Mouse (Mus musculus): ENCODE data around the gene Ddx41. TPM values are rescaled to one million over a fixed set of nuclear protein-coding genes. Genes with fewer than 3 reads are reported as not detected.

Gene Ddx41
- polyA plus RNA-seq, 1 experiment from 2014 or later, result 67.6 TPM

GRCm38 (mm10) chr13:55549061-55549460, 12.6 kb upstream of the Ddx41 start:
- no peak for ATAC-seq (ENCODE audit: insufficient number of reproducible peaks, insufficient read depth, low FRiP score, low read depth)
- H3K36me3 ChIP-seq (ENCODE audit: control insufficient read depth, insufficient read depth, low read length), result peaks cover 74% of the 10 kb centered on the region
- H3K27me3 ChIP-seq (ENCODE audit: control insufficient read depth, insufficient read depth, low read length), result no peaks in the 10 kb centered on the region
- H3K4me1 ChIP-seq (ENCODE audit: control insufficient read depth, insufficient read depth, low read length), result no peaks in the 10 kb centered on the region
- H3K27ac ChIP-seq (ENCODE audit: low read length), result no peak overlapping the region
- no peaks in the 10 kb centered on the region for H3K9me3 ChIP-seq (ENCODE audit: control insufficient read depth, low read depth, low read length)
- no peak overlapping the region for H3K4me2 ChIP-seq (replicated peaks; ENCODE audit: low read depth, low read length)
- no peak overlapping the region for H3K4me3 ChIP-seq (ENCODE audit: low read depth, low read length)
- 93% methylated on average over 15 of the region's 15 CpGs for WGBS
- H3K9ac ChIP-seq (replicated peaks; ENCODE audit: low read depth, low read length), result no peak overlapping the region

GRCm38 (mm10) chr13:55548426-55548825, 12.0 kb upstream of the Ddx41 start:
- H3K36me3 ChIP-seq (ENCODE audit: control insufficient read depth, insufficient read depth, low read length), result peaks cover 77% of the 10 kb centered on the region
- H3K4me2 ChIP-seq (replicated peaks; ENCODE audit: low read depth, low read length), result no peak overlapping the region
- H3K9me3 ChIP-seq (ENCODE audit: control insufficient read depth, low read depth, low read length), result no peaks in the 10 kb centered on the region
- no peak overlapping the region for H3K9ac ChIP-seq (replicated peaks; ENCODE audit: low read depth, low read length)
- no peak for ATAC-seq (ENCODE audit: insufficient number of reproducible peaks, insufficient read depth, low FRiP score, low read depth)
- H3K27me3 ChIP-seq (ENCODE audit: control insufficient read depth, insufficient read depth, low read length), result no peaks in the 10 kb centered on the region
- H3K4me3 ChIP-seq (ENCODE audit: low read depth, low read length), result no peak overlapping the region
- WGBS, result 85% methylated on average over 5 of the region's 5 CpGs
- no peaks in the 10 kb centered on the region for H3K4me1 ChIP-seq (ENCODE audit: control insufficient read depth, insufficient read depth, low read length)
- H3K27ac ChIP-seq (ENCODE audit: low read length), result no peak overlapping the region

GRCm38 (mm10) chr13:55547916-55548315, 11.5 kb upstream of the Ddx41 start:
- WGBS, result 86% methylated on average over 2 of the region's 2 CpGs
- H3K27me3 ChIP-seq (ENCODE audit: control insufficient read depth, insufficient read depth, low read length), result no peaks in the 10 kb centered on the region
- no peak overlapping the region for H3K4me3 ChIP-seq (ENCODE audit: low read depth, low read length)
- H3K4me1 ChIP-seq (ENCODE audit: control insufficient read depth, insufficient read depth, low read length), result no peaks in the 10 kb centered on the region
- peaks cover 81% of the 10 kb centered on the region for H3K36me3 ChIP-seq (ENCODE audit: control insufficient read depth, insufficient read depth, low read length)
- no peak overlapping the region for H3K4me2 ChIP-seq (replicated peaks; ENCODE audit: low read depth, low read length)
- no peak overlapping the region for H3K27ac ChIP-seq (ENCODE audit: low read length)
- no peak for ATAC-seq (ENCODE audit: insufficient number of reproducible peaks, insufficient read depth, low FRiP score, low read depth)
- H3K9ac ChIP-seq (replicated peaks; ENCODE audit: low read depth, low read length), result no peak overlapping the region
- no peaks in the 10 kb centered on the region for H3K9me3 ChIP-seq (ENCODE audit: control insufficient read depth, low read depth, low read length)

DNA sequence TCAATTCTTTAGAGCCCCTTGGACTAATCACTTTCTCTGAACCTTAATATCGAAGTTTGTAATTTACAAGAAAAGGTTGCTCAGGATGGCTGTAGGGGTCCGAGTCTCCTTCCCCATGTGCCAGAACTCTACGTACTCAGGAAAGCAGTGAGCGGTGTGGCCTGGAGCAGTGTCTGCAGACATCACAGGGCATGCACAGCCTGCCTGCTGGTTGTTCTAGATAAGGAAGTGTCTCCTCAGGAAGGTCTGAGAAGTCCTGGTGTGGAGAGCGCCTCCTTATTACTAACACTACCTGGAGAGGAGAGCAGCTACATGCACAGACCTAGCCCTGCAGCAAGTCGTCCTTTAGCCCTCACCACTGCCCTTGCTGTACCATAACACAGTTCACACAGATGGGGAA, 8.3 kb upstream of the Ddx41 start:
- H3K9me3 ChIP-seq (ENCODE audit: control insufficient read depth, low read depth, low read length), result no peaks in the 10 kb centered on the region
- ATAC-seq (ENCODE audit: insufficient number of reproducible peaks, insufficient read depth, low FRiP score, low read depth), result no peak
- no peaks in the 10 kb centered on the region for H3K27me3 ChIP-seq (ENCODE audit: control insufficient read depth, insufficient read depth, low read length)
- H3K36me3 ChIP-seq (ENCODE audit: control insufficient read depth, insufficient read depth, low read length), result peaks cover 85% of the 10 kb centered on the region
- H3K4me2 ChIP-seq (replicated peaks; ENCODE audit: low read depth, low read length), result no peak overlapping the region
- no peak overlapping the region for H3K27ac ChIP-seq (ENCODE audit: low read length)
- H3K4me3 ChIP-seq (ENCODE audit: low read depth, low read length), result no peak overlapping the region
- WGBS, result 89% methylated on average over 6 of the region's 6 CpGs
- H3K4me1 ChIP-seq (ENCODE audit: control insufficient read depth, insufficient read depth, low read length), result no peaks in the 10 kb centered on the region
- no peak overlapping the region for H3K9ac ChIP-seq (replicated peaks; ENCODE audit: low read depth, low read length)

DNA sequence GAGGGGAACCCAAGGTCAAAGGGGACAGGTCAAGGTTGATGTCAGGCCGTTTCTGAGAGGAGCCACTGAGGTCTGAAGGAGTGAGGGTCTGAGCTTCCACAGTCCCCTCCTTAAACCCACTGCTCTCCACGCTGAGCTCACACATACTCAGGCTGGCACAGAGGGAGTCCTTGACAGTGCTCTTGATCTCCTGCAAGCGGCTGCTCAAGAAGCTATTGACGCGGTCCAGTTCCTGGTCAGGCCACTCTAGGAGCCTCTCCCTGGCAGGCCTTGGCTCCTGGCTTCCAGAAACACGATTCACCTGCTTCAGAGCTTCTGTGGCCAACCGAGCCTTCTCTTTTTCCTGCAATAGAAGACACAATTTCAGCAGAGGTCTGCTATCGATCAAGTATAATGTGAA, 7.0 kb upstream of the Ddx41 start:
- Histone ChIP-seq H3K9me3 (ENCODE audit: control insufficient read depth, low read depth, low read length) (no peaks in the 10 kb centered on the region), H3K27ac (ENCODE audit: low read length) (no peak overlapping the region)

DNA sequence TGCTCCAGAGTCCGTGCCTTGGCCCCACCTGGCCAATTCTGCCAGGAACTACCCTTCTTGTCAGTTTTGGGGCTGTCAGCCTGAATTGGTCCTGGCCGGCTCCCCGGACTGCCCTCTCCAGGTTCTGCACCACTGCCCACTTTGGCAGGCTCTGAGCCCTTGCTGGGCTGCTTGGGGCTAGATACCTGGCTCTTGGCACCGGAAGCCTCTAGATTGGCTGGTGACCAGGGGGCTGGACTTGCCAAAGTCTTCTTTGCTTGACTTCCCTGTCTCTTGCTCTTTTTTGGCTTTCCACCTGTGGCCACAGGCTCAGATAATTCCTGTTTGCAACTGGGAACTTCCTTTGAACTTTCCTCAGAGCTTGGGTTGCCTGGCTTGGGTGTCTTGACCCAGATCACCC, 6.4 kb upstream of the Ddx41 start:
- Histone ChIP-seq H3K27ac (ENCODE audit: low read length) (no peak overlapping the region), H3K4me1 (ENCODE audit: control insufficient read depth, insufficient read depth, low read length) (no peaks in the 10 kb centered on the region), H3K4me3 (ENCODE audit: low read depth, low read length) (no peak overlapping the region), H3K9ac (replicated peaks; ENCODE audit: low read depth, low read length) (no peak overlapping the region), H3K36me3 (ENCODE audit: control insufficient read depth, insufficient read depth, low read length) (peaks cover 90% of the 10 kb centered on the region), H3K9me3 (ENCODE audit: control insufficient read depth, low read depth, low read length) (no peaks in the 10 kb centered on the region), H3K27me3 (ENCODE audit: control insufficient read depth, insufficient read depth, low read length) (no peaks in the 10 kb centered on the region), H3K4me2 (replicated peaks; ENCODE audit: low read depth, low read length) (no peak overlapping the region)
- no peak for ATAC-seq (ENCODE audit: insufficient number of reproducible peaks, insufficient read depth, low FRiP score, low read depth)
- 99% methylated on average over 4 of the region's 4 CpGs for WGBS

More for the DNA sequence above, 7.0 kb upstream of the Ddx41 start:
- Histone ChIP-seq H3K4me1 (ENCODE audit: control insufficient read depth, insufficient read depth, low read length) (no peaks in the 10 kb centered on the region), H3K4me2 (replicated peaks; ENCODE audit: low read depth, low read length) (no peak overlapping the region), H3K9ac (replicated peaks; ENCODE audit: low read depth, low read length) (no peak overlapping the region), H3K27me3 (ENCODE audit: control insufficient read depth, insufficient read depth, low read length) (no peaks in the 10 kb centered on the region), H3K36me3 (ENCODE audit: control insufficient read depth, insufficient read depth, low read length) (peaks cover 92% of the 10 kb centered on the region), H3K4me3 (ENCODE audit: low read depth, low read length) (no peak overlapping the region)
- ATAC-seq (ENCODE audit: insufficient number of reproducible peaks, insufficient read depth, low FRiP score, low read depth), result no peak
- 87% methylated on average over 8 of the region's 8 CpGs for WGBS

DNA sequence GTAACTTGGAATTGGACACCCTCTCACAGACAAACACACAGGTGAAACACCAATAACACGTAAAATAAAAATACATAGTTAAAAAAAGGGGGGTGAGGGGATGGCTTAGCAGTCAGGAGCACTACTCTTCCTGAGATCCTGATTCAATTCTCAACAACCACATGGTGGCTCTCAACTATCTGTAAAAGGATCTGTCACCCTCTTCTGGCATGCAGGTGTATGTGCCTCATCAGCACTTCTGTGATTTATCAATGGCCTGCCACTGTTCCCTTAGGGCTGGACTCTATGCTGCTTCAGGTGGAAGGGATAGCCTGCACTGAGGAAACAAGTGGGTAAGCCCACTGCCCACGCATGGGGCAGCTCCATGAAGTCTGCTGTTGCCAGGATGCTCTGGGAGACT, 4.5 kb upstream of the Ddx41 start:
- ATAC-seq (ENCODE audit: insufficient number of reproducible peaks, insufficient read depth, low FRiP score, low read depth), result no peak
- WGBS, result 84% methylated on average over 2 of the region's 2 CpGs
- Histone ChIP-seq H3K36me3 (ENCODE audit: control insufficient read depth, insufficient read depth, low read length) (peaks cover 73% of the 10 kb centered on the region), H3K9me3 (ENCODE audit: control insufficient read depth, low read depth, low read length) (no peaks in the 10 kb centered on the region), H3K4me2 (replicated peaks; ENCODE audit: low read depth, low read length) (no peak overlapping the region), H3K9ac (replicated peaks; ENCODE audit: low read depth, low read length) (no peak overlapping the region), H3K27ac (ENCODE audit: low read length) (no peak overlapping the region), H3K4me3 (ENCODE audit: low read depth, low read length) (no peak overlapping the region), H3K27me3 (ENCODE audit: control insufficient read depth, insufficient read depth, low read length) (no peaks in the 10 kb centered on the region), H3K4me1 (ENCODE audit: control insufficient read depth, insufficient read depth, low read length) (peaks cover 3% of the 10 kb centered on the region; the same call in 1 of the 2 replicates)

DNA sequence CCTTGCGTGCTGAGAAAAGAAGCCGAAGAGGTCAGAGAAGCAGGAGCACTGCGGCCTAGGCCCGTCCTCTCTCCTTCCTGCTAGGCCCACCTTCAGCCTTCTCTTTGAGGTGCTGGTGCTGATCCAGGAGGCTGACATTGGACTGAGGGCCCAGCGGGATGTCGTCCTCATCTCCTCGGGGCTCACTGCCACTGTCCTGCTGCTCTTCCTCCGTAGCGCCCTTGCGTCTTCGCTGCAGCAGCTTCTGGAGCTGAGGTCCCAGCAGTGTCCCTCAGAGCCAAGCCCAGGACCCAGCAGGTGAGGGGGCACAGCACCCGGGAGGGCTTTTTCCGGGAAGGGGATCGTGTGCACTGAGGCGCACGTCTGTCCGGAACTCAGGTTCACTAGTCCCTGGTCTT, 663 bp downstream of the Ddx41 start:
- Histone ChIP-seq H3K27ac (ENCODE audit: low read length) (no peak overlapping the region), H3K9me3 (ENCODE audit: control insufficient read depth, low read depth, low read length) (no peaks in the 10 kb centered on the region), H3K9ac (replicated peaks; ENCODE audit: low read depth, low read length) (peak overlapping the region; percentile 72), H3K4me1 (ENCODE audit: control insufficient read depth, insufficient read depth, low read length) (peaks cover 11% of the 10 kb centered on the region), H3K4me3 (ENCODE audit: low read depth, low read length) (peak overlapping the region; percentile 84), H3K4me2 (replicated peaks; ENCODE audit: low read depth, low read length) (peak overlapping the region; percentile 67), H3K27me3 (ENCODE audit: control insufficient read depth, insufficient read depth, low read length) (no peaks in the 10 kb centered on the region), H3K36me3 (ENCODE audit: control insufficient read depth, insufficient read depth, low read length) (peaks cover 63% of the 10 kb centered on the region)
- ATAC-seq (ENCODE audit: insufficient number of reproducible peaks, insufficient read depth, low FRiP score, low read depth), result no peak
- WGBS, result 21% methylated on average over 17 of the region's 17 CpGs

- H3K9me3 ChIP-seq (ENCODE audit: control insufficient read depth, low read depth, low read length), result no peaks in the 10 kb centered on the region
- peak overlapping the region; percentile 84 for H3K4me3 ChIP-seq (ENCODE audit: low read depth, low read length)
- H3K4me1 ChIP-seq (ENCODE audit: control insufficient read depth, insufficient read depth, low read length), result peaks cover 11% of the 10 kb centered on the region
- ATAC-seq (ENCODE audit: insufficient number of reproducible peaks, insufficient read depth, low FRiP score, low read depth), result no peak
- H3K4me2 ChIP-seq (replicated peaks; ENCODE audit: low read depth, low read length), result peak overlapping the region; percentile 67
- no peaks in the 10 kb centered on the region for H3K27me3 ChIP-seq (ENCODE audit: control insufficient read depth, insufficient read depth, low read length)
- H3K9ac ChIP-seq (replicated peaks; ENCODE audit: low read depth, low read length), result no peak overlapping the region
- H3K27ac ChIP-seq (ENCODE audit: low read length), result no peak overlapping the region
- H3K36me3 ChIP-seq (ENCODE audit: control insufficient read depth, insufficient read depth, low read length), result peaks cover 63% of the 10 kb centered on the region
- 94% methylated on average over 15 of the region's 15 CpGs for WGBS
Observed at GRCm38 (mm10) chr13:55535191-55535590, 1.3 kb downstream of the Ddx41 start.

Measured in stomach, embryonic 14.5 days (tissue).